Mouse (Mus musculus) heart, embryonic 15.5 days (tissue): ENCODE results near the gene Rdh8. TPM values are rescaled to one million over a fixed set of nuclear protein-coding genes. Genes with fewer than 3 reads are reported as not detected.
A peak's percentile ranks its signal among the peaks of the same experiment; 100 is the strongest.

Source experiments
- ATAC-seq: fragments of 200-750 bp; cut with Nextera tagmentation; replicated peaks from 2 replicates; pipeline ENCODE4 v1.8.0; 2017; ENCODE audit warnings: low read depth, moderate TSS enrichment; ENCODE audit not compliant: insufficient number of reproducible peaks, insufficient read depth, low FRiP score
- H3K27ac ChIP-seq: fragments of 300-500 bp; sonication (generic); 2 replicates; pipeline ENCODE4 v1.5.1; 2015; ENCODE audit warnings: mild to moderate bottlenecking, inconsistent platforms
- H3K27me3 ChIP-seq: fragments of 300-500 bp; sonication (generic); 2 replicates; pipeline ENCODE4 v1.6.1; 2015; ENCODE audit warnings: inconsistent platforms
- H3K36me3 ChIP-seq: fragments of 300-500 bp; sonication (generic); 2 replicates; pipeline ENCODE4 v1.6.1; 2015; ENCODE audit warnings: mild to moderate bottlenecking, inconsistent platforms
- H3K4me1 ChIP-seq: fragments of 300-500 bp; sonication (generic); replicated peaks from 2 replicates; pipeline ENCODE4 v1.6.1; 2015; ENCODE audit warnings: inconsistent platforms
- H3K4me2 ChIP-seq: fragments of 300-500 bp; sonication (generic); 2 replicates; pipeline ENCODE4 v1.6.1; 2015; ENCODE audit warnings: inconsistent platforms, mild to moderate bottlenecking, moderate library complexity
- H3K4me3 ChIP-seq: fragments of 300-500 bp; sonication (generic); 2 replicates; pipeline ENCODE4 v1.5.1; 2015; ENCODE audit warnings: mild to moderate bottlenecking, inconsistent platforms
- H3K9ac ChIP-seq: fragments of 300-500 bp; sonication (generic); 2 replicates; pipeline ENCODE4 v1.6.1; 2015; ENCODE audit warnings: mild to moderate bottlenecking, inconsistent platforms
- H3K9me3 ChIP-seq: fragments of 300-500 bp; sonication (generic); replicated peaks from 2 replicates; pipeline ENCODE4 v1.6.1; 2016; ENCODE audit warnings: inconsistent platforms
- WGBS: fragments of 180-500 bp; shearing (Covaris S2); methylation state at CpG from one replicate; pipeline ENCODE4 v1.1.7; 2015; ENCODE audit warnings: mixed read lengths; 5-methylcytosine and 5-hydroxymethylcytosine counted together
- polyA plus RNA-seq: library from polyadenylated mRNA; unstranded; fragments of >200 nt; fragmentation: Nextera tagmentation; extraction: Ambion mirVana; gene quantifications from 2 replicates; pipeline ENCODE4 v1.2.1, GENCODE M21; 2015

Rdh8 gene
- not detected in 2 replicates for polyA plus RNA-seq

- no peak for ATAC-seq
- no peak within 1 kb of the TSS for H3K9ac ChIP-seq
- H3K4me1 ChIP-seq: peaks cover 7% of the 10 kb centered on the region; the same call in 1 of the 2 replicates
- no peak within 1 kb of the TSS for H3K4me2 ChIP-seq
- H3K27me3 ChIP-seq: peaks cover 35% of the 10 kb centered on the region
- no peaks in the 10 kb centered on the region for H3K36me3 ChIP-seq
- no peak within 1 kb of the TSS for H3K4me3 ChIP-seq
- no peak within 1 kb of the TSS for H3K27ac ChIP-seq
- no peaks in the 10 kb centered on the region for H3K9me3 ChIP-seq
- WGBS: 80% methylated on average over 6 of the region's 6 CpGs
Measured at GRCm38 (mm10) chr9:20818236-20818635, at the start of gene Rdh8. Gene Rdh8, plus strand, starts transcription at chr9:20818503.

- Histone ChIP-seq H3K9me3 (no peaks in the 10 kb centered on the region), H3K4me3 (no peak overlapping the region), H3K4me1 (no peaks in the 10 kb centered on the region), H3K27me3 (no peaks in the 10 kb centered on the region), H3K4me2 (no peak overlapping the region), H3K9ac (no peak overlapping the region), H3K27ac (no peak overlapping the region), H3K36me3 (no peaks in the 10 kb centered on the region)
- 69% methylated on average over 3 of the region's 3 CpGs for WGBS
- ATAC-seq: no peak
Measured at GRCm38 (mm10) chr9:20781286-20781685, 37.0 kb upstream of the Rdh8 start.

GRCm38 (mm10) chr9:20785055-20785454 is 33.2 kb upstream of the Rdh8 start:
- 75% methylated on average over 6 of the region's 6 CpGs for WGBS
- ATAC-seq: no peak
- H3K4me3 ChIP-seq: no peak overlapping the region

GRCm38 (mm10) chr9:20787992-20788391 is 30.3 kb upstream of the Rdh8 start:
- Histone ChIP-seq H3K4me2 (no peak overlapping the region), H3K27ac (no peak overlapping the region), H3K36me3 (no peaks in the 10 kb centered on the region), H3K9me3 (no peaks in the 10 kb centered on the region), H3K27me3 (no peaks in the 10 kb centered on the region), H3K4me3 (no peak overlapping the region), H3K9ac (no peak overlapping the region), H3K4me1 (no peaks in the 10 kb centered on the region)
- WGBS: 78% methylated on average over 8 of the region's 8 CpGs
- no peak for ATAC-seq

More at GRCm38 (mm10) chr9:20785055-20785454, 33.2 kb upstream of the Rdh8 start:
- Histone ChIP-seq H3K27ac (no peak overlapping the region), H3K4me2 (no peak overlapping the region), H3K27me3 (no peaks in the 10 kb centered on the region), H3K4me1 (no peaks in the 10 kb centered on the region), H3K9ac (no peak overlapping the region), H3K36me3 (no peaks in the 10 kb centered on the region), H3K9me3 (no peaks in the 10 kb centered on the region)

- Histone ChIP-seq H3K27ac (no peak overlapping the region), H3K4me3 (no peak overlapping the region), H3K36me3 (no peaks in the 10 kb centered on the region), H3K9me3 (no peaks in the 10 kb centered on the region), H3K4me1 (peaks cover 7% of the 10 kb centered on the region), H3K27me3 (no peaks in the 10 kb centered on the region), H3K4me2 (no peak overlapping the region), H3K9ac (no peak overlapping the region)
- no peak for ATAC-seq
- WGBS: 69% methylated on average over 3 of the region's 4 CpGs
Measured at GRCm38 (mm10) chr9:20789651-20790050, 28.7 kb upstream of the Rdh8 start.

- no peak for ATAC-seq
- no peaks in the 10 kb centered on the region for H3K36me3 ChIP-seq
- H3K4me3 ChIP-seq: no peak overlapping the region
- H3K27me3 ChIP-seq: no peaks in the 10 kb centered on the region
- 72% methylated on average over 3 of the region's 3 CpGs for WGBS
- H3K4me2 ChIP-seq: no peak overlapping the region
- peaks cover 7% of the 10 kb centered on the region for H3K4me1 ChIP-seq
- H3K27ac ChIP-seq: no peak overlapping the region
- H3K9me3 ChIP-seq: no peaks in the 10 kb centered on the region
- H3K9ac ChIP-seq: no peak overlapping the region
Measured at GRCm38 (mm10) chr9:20790345-20790744, 28.0 kb upstream of the Rdh8 start.

- Histone ChIP-seq H3K9me3 (no peaks in the 10 kb centered on the region), H3K36me3 (no peaks in the 10 kb centered on the region), H3K9ac (no peak overlapping the region), H3K27me3 (no peaks in the 10 kb centered on the region), H3K4me3 (no peak overlapping the region), H3K4me2 (0 out of 2 replicates have a peak overlapping the region, but pooled peaks have one; percentile 8), H3K4me1 (peaks cover 7% of the 10 kb centered on the region), H3K27ac (peak overlapping the region; percentile 68)
- ATAC-seq: peak; percentile 73
- 19% methylated on average over 7 of the region's 7 CpGs for WGBS
Measured at GRCm38 (mm10) chr9:20794108-20794806, 24.0 kb upstream of the Rdh8 start.

GRCm38 (mm10) chr9:20804266-20805158 is 13.8 kb upstream of the Rdh8 start:
- Histone ChIP-seq H3K4me2 (no peak overlapping the region), H3K4me3 (no peak overlapping the region), H3K9me3 (no peaks in the 10 kb centered on the region; the same call in 1 of the 2 replicates), H3K9ac (no peak overlapping the region), H3K27me3 (peaks cover 4% of the 10 kb centered on the region; the same call in 1 of the 2 replicates), H3K36me3 (no peaks in the 10 kb centered on the region), H3K4me1 (no peaks in the 10 kb centered on the region), H3K27ac (no peak overlapping the region)
- ATAC-seq: no peak
- WGBS: 71% methylated on average over 13 of the region's 13 CpGs

- no peaks in the 10 kb centered on the region; the same call in 1 of the 2 replicates for H3K9me3 ChIP-seq
- no peak for ATAC-seq
- no peaks in the 10 kb centered on the region for H3K4me1 ChIP-seq
- H3K4me2 ChIP-seq: no peak overlapping the region
- H3K27me3 ChIP-seq: peaks cover 4% of the 10 kb centered on the region; the same call in 1 of the 2 replicates
- no peak overlapping the region for H3K9ac ChIP-seq
- no peaks in the 10 kb centered on the region for H3K36me3 ChIP-seq
- 74% methylated on average over 3 of the region's 3 CpGs for WGBS
- H3K27ac ChIP-seq: no peak overlapping the region
- H3K4me3 ChIP-seq: no peak overlapping the region
Measured at GRCm38 (mm10) chr9:20805159-20805495, 13.2 kb upstream of the Rdh8 start.

GRCm38 (mm10) chr9:20805706-20806105 is 12.6 kb upstream of the Rdh8 start:
- no peak for ATAC-seq
- peaks cover 4% of the 10 kb centered on the region; the same call in 1 of the 2 replicates for H3K27me3 ChIP-seq
- no peak overlapping the region for H3K4me2 ChIP-seq
- no peak overlapping the region for H3K4me3 ChIP-seq
- H3K4me1 ChIP-seq: no peaks in the 10 kb centered on the region
- H3K36me3 ChIP-seq: no peaks in the 10 kb centered on the region
- 43% methylated on average over 5 of the region's 5 CpGs for WGBS
- no peaks in the 10 kb centered on the region; the same call in 1 of the 2 replicates for H3K9me3 ChIP-seq
- H3K9ac ChIP-seq: no peak overlapping the region
- no peak overlapping the region for H3K27ac ChIP-seq

- H3K9ac ChIP-seq: no peak overlapping the region
- no peak for ATAC-seq
- WGBS: 29% methylated on average over 4 of the region's 4 CpGs
- no peak overlapping the region for H3K4me3 ChIP-seq
- H3K4me1 ChIP-seq: peaks cover 11% of the 10 kb centered on the region
- no peaks in the 10 kb centered on the region for H3K36me3 ChIP-seq
- no peak overlapping the region for H3K27ac ChIP-seq
- no peaks in the 10 kb centered on the region for H3K9me3 ChIP-seq
- peaks cover 39% of the 10 kb centered on the region for H3K27me3 ChIP-seq
- no peak overlapping the region for H3K4me2 ChIP-seq
Measured at GRCm38 (mm10) chr9:20810271-20810670, 8.0 kb upstream of the Rdh8 start.
